Mouse (Mus musculus) brain, embryonic 14.5 days (tissue): ENCODE measurements at regions not wholly inside any gene's neighbourhood (a gene's known extent, or its start where the extent isn't known, plus 50 kb on each side); places are given as distances from the start of the nearest gene placed in this dataset.

Source experiments
- CTCF ChIP-seq: fragments of 200-500 bp; IDR thresholded peaks from 2 replicates; pipeline ENCODE4 v1.5.1; 2012; ENCODE audit warnings: inconsistent platforms, mild to moderate bottlenecking, moderate library complexity, borderline replicate concordance; ENCODE audit not compliant: insufficient read depth, insufficient read length; ENCODE audit errors: extremely low read depth
- POLR2A ChIP-seq: fragments of 200-500 bp; IDR thresholded peaks from 2 replicates; pipeline ENCODE4 v1.6.1; 2012; ENCODE audit warnings: mild to moderate bottlenecking, inconsistent platforms, borderline replicate concordance; ENCODE audit not compliant: poor library complexity, insufficient read depth, insufficient read length, severe bottlenecking; ENCODE audit errors: extremely low read depth

DNA sequence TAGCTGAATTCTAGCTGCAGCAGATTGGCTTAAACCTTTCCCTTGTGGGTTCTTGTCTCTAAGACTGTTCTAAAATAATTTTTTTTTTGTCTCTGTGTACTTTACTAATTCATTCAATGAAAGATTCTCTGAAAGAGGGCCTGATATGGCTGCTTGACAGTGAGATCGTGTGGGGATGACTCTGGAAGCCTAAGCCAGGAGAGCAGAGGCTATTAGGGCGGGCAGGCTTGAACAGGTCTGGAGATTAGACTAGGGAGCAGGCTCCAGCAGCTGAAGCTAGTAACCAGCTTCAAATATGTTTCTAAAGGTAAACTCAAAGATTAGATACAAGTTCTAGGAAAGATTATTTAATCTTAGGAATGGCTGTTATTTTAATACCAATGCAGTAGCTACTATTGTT is 491.9 kb downstream of the Plcl1 start:
- TF ChIP-seq POLR2A (no peak), CTCF (no peak)
